Mouse (Mus musculus) c-Kit-negative CD71-positive TER-119-positive erythroid progenitor cells, embryonic 14.5 days (primary cell): Measurements from ENCODE around the gene St8sia1.
A peak's percentile ranks its signal among the peaks of the same experiment; 100 is the strongest.

Experiments used
- DNase-seq: peaks from one replicate; pipeline ENCODE4 v3.0.0-alpha.2; 2013; ENCODE audit warnings: low read depth, low spot score

St8sia1 gene

GRCm38 (mm10) chr6:142825449-142825848 lies 138.8 kb downstream of the St8sia1 start:
- DNase-seq = no peak

- DNase-seq = no peak
These were observed 141.1 kb downstream of the St8sia1 start for GRCm38 (mm10) chr6:142823008-142823787.

- DNase-seq = no peak
These were observed 145.9 kb downstream of the St8sia1 start for GRCm38 (mm10) chr6:142818306-142818705.

- DNase-seq = no peak
These were observed 148.7 kb downstream of the St8sia1 start for GRCm38 (mm10) chr6:142815513-142815912.

- peak; percentile 48 for DNase-seq
These were observed 149.7 kb downstream of the St8sia1 start for GRCm38 (mm10) chr6:142814495-142814921.

- no peak for DNase-seq
These were observed 150.2 kb downstream of the St8sia1 start for GRCm38 (mm10) chr6:142814011-142814410.

- no peak for DNase-seq
These were observed 151.3 kb downstream of the St8sia1 start for GRCm38 (mm10) chr6:142812969-142813368.

- DNase-seq = no peak
These were observed 154.0 kb downstream of the St8sia1 start for GRCm38 (mm10) chr6:142810239-142810638.

GRCm38 (mm10) chr6:142809373-142810098 lies 154.7 kb downstream of the St8sia1 start:
- DNase-seq = no peak

- no peak for DNase-seq
These were observed 157.9 kb downstream of the St8sia1 start for GRCm38 (mm10) chr6:142806326-142806725.

- DNase-seq = no peak
These were observed 159.8 kb downstream of the St8sia1 start, which contains the start of gene Sult6b2 for GRCm38 (mm10) chr6:142804402-142804801. Sult6b2 (minus strand) TSS chr6:142804502.

GRCm38 (mm10) chr6:142802617-142803525 lies 161.4 kb downstream of the St8sia1 start:
- DNase-seq = no peak

GRCm38 (mm10) chr6:142801687-142802086 lies 162.6 kb downstream of the St8sia1 start:
- DNase-seq = no peak

- no peak for DNase-seq
These were observed 164.4 kb downstream of the St8sia1 start for GRCm38 (mm10) chr6:142799704-142800374.

- DNase-seq = no peak
These were observed 165.4 kb downstream of the St8sia1 start for GRCm38 (mm10) chr6:142798837-142799236.

- no peak for DNase-seq
These were observed 166.3 kb downstream of the St8sia1 start for GRCm38 (mm10) chr6:142797996-142798395.

- DNase-seq = no peak
These were observed 168.4 kb downstream of the St8sia1 start for GRCm38 (mm10) chr6:142795655-142796441.

- DNase-seq = no peak
These were observed 169.2 kb downstream of the St8sia1 start for GRCm38 (mm10) chr6:142795087-142795486.

GRCm38 (mm10) chr6:142793468-142793867 lies 170.8 kb downstream of the St8sia1 start:
- no peak for DNase-seq

GRCm38 (mm10) chr6:142792241-142792968 lies 171.8 kb downstream of the St8sia1 start:
- DNase-seq = no peak
